Mouse (Mus musculus) liver, embryonic 14.5 days (tissue): ENCODE measurements at regions not wholly inside any gene's neighbourhood (a gene's known extent, or its start where the extent isn't known, plus 50 kb on each side); places are given as distances from the start of the nearest gene placed in this dataset.

Source experiments
- CTCF ChIP-seq: IDR thresholded peaks from 2 replicates; pipeline ENCODE4 v1.5.1; 2016; ENCODE audit warnings: antibody characterized with exemption, low read depth, control low read depth
- EP300 ChIP-seq: IDR thresholded peaks from 2 replicates; pipeline ENCODE4 v1.6.1; 2016; ENCODE audit warnings: antibody characterized with exemption, low read depth

DNA sequence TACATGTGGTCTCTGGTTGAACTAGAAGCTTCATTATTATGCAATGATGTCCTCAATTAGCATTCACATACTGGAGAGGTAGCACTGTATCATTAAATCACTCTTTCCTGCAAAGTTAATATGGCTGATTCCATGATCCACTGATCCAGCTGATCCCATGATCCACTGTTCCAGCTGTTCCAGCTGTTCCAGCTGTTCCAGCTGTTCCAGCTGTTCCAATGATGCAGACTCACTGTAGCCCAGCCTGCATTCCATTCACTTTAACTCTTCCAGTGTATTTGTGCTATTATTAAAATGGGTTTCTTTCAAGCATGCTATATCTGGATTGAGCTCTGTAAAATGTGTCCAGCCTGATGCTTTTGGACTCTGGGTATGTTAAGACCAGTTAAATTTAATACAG is 136.8 kb downstream of the Thbs2 start:
- TF ChIP-seq CTCF (no peak), EP300 (no peak)
